Mouse (Mus musculus): ENCODE measurements around the gene Dennd5b.

DNA sequence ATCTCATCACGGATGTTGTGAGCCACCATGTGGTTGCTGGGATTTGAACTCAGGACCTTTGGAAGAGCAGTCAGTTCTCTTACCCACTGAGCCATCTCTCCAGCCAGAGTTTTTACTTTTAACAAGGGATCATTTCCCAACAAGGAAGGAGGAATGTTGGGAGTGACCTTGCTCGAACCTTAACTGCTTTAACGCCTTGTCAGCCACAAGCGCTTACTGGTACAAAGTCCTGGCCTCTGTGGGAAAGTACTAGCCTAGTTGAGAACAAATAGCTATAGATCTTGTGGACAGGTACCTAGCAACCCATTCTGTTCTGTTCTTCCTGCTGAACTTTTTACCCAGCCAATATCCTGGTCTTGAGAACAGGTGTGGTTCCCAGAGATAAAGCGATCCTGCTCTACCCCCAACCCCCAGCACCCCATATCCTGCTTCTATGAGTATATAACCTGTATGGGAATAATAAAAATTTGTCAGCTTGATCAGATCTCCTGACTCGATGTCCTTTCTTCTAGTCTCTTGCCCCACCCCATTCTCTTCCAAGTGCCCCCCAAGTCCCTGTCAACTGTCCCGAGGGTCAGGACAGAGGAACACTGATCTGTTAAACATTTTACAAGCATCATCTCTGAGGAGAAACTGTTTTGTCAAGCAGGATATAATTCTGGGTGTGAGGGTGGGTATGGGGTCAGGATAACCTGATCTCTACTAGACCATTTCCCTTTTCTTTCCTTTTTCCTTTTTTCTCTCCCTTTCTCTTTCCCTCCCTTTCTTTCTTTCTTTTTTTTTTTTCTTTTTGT, 47.2 kb upstream of the Dennd5b start:
- TF ChIP-seq CTCF (IDR thresholded peaks at IDR 0.05; ENCODE audit: low read depth) (no peak), EP300 (IDR thresholded peaks at IDR 0.05; ENCODE audit: low read depth) (no peak)

Measured in liver, embryonic 14.5 days (tissue).